Mouse (Mus musculus): ENCODE measurements at regions not wholly inside any gene's neighbourhood (a gene's known extent, or its start where the extent isn't known, plus 50 kb on each side); places are given as distances from the start of the nearest gene placed in this dataset.

GRCm38 (mm10) chr13:59908786-59909185 lies 85.8 kb upstream of the Tut7 start:
- H3K4me3 ChIP-seq (ENCODE audit: insufficient read depth, low read length): no peak overlapping the region
- H3K4me1 ChIP-seq (ENCODE audit: control insufficient read depth, insufficient read depth, low read length): no peaks in the 10 kb centered on the region
- no peak overlapping the region for H3K27ac ChIP-seq (ENCODE audit: insufficient read depth, low read depth, low read length)
- TF ChIP-seq CTCF (IDR thresholded peaks at IDR 0.05; ENCODE audit: low read depth, low read length) (no peak), POLR2A (IDR thresholded peaks at IDR 0.05; ENCODE audit: borderline replicate concordance, low read depth, low read length) (no peak)

- TF ChIP-seq POLR2A (IDR thresholded peaks at IDR 0.05; ENCODE audit: borderline replicate concordance, low read depth, low read length) (no peak), CTCF (IDR thresholded peaks at IDR 0.05; ENCODE audit: low read depth, low read length) (no peak)
- no peak overlapping the region for H3K4me3 ChIP-seq (ENCODE audit: insufficient read depth, low read length)
- H3K27ac ChIP-seq (ENCODE audit: insufficient read depth, low read depth, low read length): no peak overlapping the region
- H3K4me1 ChIP-seq (ENCODE audit: control insufficient read depth, insufficient read depth, low read length): no peaks in the 10 kb centered on the region
Measured at GRCm38 (mm10) chr13:59905488-59905887, 82.5 kb upstream of the Tut7 start.

- H3K4me1 ChIP-seq (ENCODE audit: control insufficient read depth, insufficient read depth, low read length): no peaks in the 10 kb centered on the region
- no peak overlapping the region for H3K4me3 ChIP-seq (ENCODE audit: insufficient read depth, low read length)
- TF ChIP-seq POLR2A (IDR thresholded peaks at IDR 0.05; ENCODE audit: borderline replicate concordance, low read depth, low read length) (no peak), CTCF (IDR thresholded peaks at IDR 0.05; ENCODE audit: low read depth, low read length) (no peak)
- no peak overlapping the region for H3K27ac ChIP-seq (ENCODE audit: insufficient read depth, low read depth, low read length)
Measured at GRCm38 (mm10) chr13:59904415-59904814, 81.5 kb upstream of the Tut7 start.

GRCm38 (mm10) chr13:59899521-59899920 lies 76.6 kb upstream of the Tut7 start:
- TF ChIP-seq CTCF (IDR thresholded peaks at IDR 0.05; ENCODE audit: low read depth, low read length) (no peak), POLR2A (IDR thresholded peaks at IDR 0.05; ENCODE audit: borderline replicate concordance, low read depth, low read length) (no peak)
- no peak overlapping the region for H3K27ac ChIP-seq (ENCODE audit: insufficient read depth, low read depth, low read length)
- H3K4me3 ChIP-seq (ENCODE audit: insufficient read depth, low read length): no peak overlapping the region
- no peaks in the 10 kb centered on the region for H3K4me1 ChIP-seq (ENCODE audit: control insufficient read depth, insufficient read depth, low read length)

- Histone ChIP-seq H3K4me1 (ENCODE audit: control insufficient read depth, insufficient read depth, low read length) (no peaks in the 10 kb centered on the region), H3K27ac (ENCODE audit: insufficient read depth, low read depth, low read length) (no peak overlapping the region), H3K4me3 (ENCODE audit: insufficient read depth, low read length) (no peak overlapping the region)
- TF ChIP-seq CTCF (IDR thresholded peaks at IDR 0.05; ENCODE audit: low read depth, low read length): no peak
- TF ChIP-seq POLR2A (IDR thresholded peaks at IDR 0.05; ENCODE audit: borderline replicate concordance, low read depth, low read length): no peak
Measured at GRCm38 (mm10) chr13:59895754-59896153, 72.8 kb upstream of the Tut7 start.

- H3K4me3 ChIP-seq (ENCODE audit: insufficient read depth, low read length): no peak overlapping the region
- H3K4me1 ChIP-seq (ENCODE audit: control insufficient read depth, insufficient read depth, low read length): no peaks in the 10 kb centered on the region
- TF ChIP-seq POLR2A (IDR thresholded peaks at IDR 0.05; ENCODE audit: borderline replicate concordance, low read depth, low read length) (no peak), CTCF (IDR thresholded peaks at IDR 0.05; ENCODE audit: low read depth, low read length) (no peak)
- H3K27ac ChIP-seq (ENCODE audit: insufficient read depth, low read depth, low read length): no peak overlapping the region
Measured at GRCm38 (mm10) chr13:59894094-59894493, 71.1 kb upstream of the Tut7 start.

- Histone ChIP-seq H3K27ac (ENCODE audit: insufficient read depth, low read depth, low read length) (no peak overlapping the region), H3K4me1 (ENCODE audit: control insufficient read depth, insufficient read depth, low read length) (peaks cover 2% of the 10 kb centered on the region), H3K4me3 (ENCODE audit: insufficient read depth, low read length) (no peak overlapping the region)
- TF ChIP-seq POLR2A (IDR thresholded peaks at IDR 0.05; ENCODE audit: borderline replicate concordance, low read depth, low read length) (no peak), CTCF (IDR thresholded peaks at IDR 0.05; ENCODE audit: low read depth, low read length) (no peak)
Measured at GRCm38 (mm10) chr13:59892961-59893360, 70.0 kb upstream of the Tut7 start.

GRCm38 (mm10) chr13:59892340-59892739 lies 69.4 kb upstream of the Tut7 start:
- H3K27ac ChIP-seq (ENCODE audit: insufficient read depth, low read depth, low read length): no peak overlapping the region
- no peak overlapping the region for H3K4me3 ChIP-seq (ENCODE audit: insufficient read depth, low read length)
- peaks cover 3% of the 10 kb centered on the region for H3K4me1 ChIP-seq (ENCODE audit: control insufficient read depth, insufficient read depth, low read length)
- TF ChIP-seq CTCF (IDR thresholded peaks at IDR 0.05; ENCODE audit: low read depth, low read length) (no peak), POLR2A (IDR thresholded peaks at IDR 0.05; ENCODE audit: borderline replicate concordance, low read depth, low read length) (no peak)

GRCm38 (mm10) chr13:59891737-59892136 lies 68.8 kb upstream of the Tut7 start:
- Histone ChIP-seq H3K27ac (ENCODE audit: insufficient read depth, low read depth, low read length) (no peak overlapping the region), H3K4me1 (ENCODE audit: control insufficient read depth, insufficient read depth, low read length) (peaks cover 3% of the 10 kb centered on the region), H3K4me3 (ENCODE audit: insufficient read depth, low read length) (no peak overlapping the region)
- no peak for TF ChIP-seq CTCF (IDR thresholded peaks at IDR 0.05; ENCODE audit: low read depth, low read length)
- no peak for TF ChIP-seq POLR2A (IDR thresholded peaks at IDR 0.05; ENCODE audit: borderline replicate concordance, low read depth, low read length)

- no peak for TF ChIP-seq CTCF (IDR thresholded peaks at IDR 0.05; ENCODE audit: low read depth, low read length)
- no peak for TF ChIP-seq POLR2A (IDR thresholded peaks at IDR 0.05; ENCODE audit: borderline replicate concordance, low read depth, low read length)
- Histone ChIP-seq H3K4me3 (ENCODE audit: insufficient read depth, low read length) (no peak overlapping the region), H3K4me1 (ENCODE audit: control insufficient read depth, insufficient read depth, low read length) (peaks cover 3% of the 10 kb centered on the region), H3K27ac (ENCODE audit: insufficient read depth, low read depth, low read length) (no peak overlapping the region)
Measured at GRCm38 (mm10) chr13:59889468-59890117, 66.6 kb upstream of the Tut7 start.
